Mouse (Mus musculus) stomach, embryonic 14.5 days (tissue): ENCODE results near the gene Wdfy1. TPM values are rescaled to one million over a fixed set of nuclear protein-coding genes. Genes with fewer than 3 reads are reported as not detected.

ENCODE experiments used
- ATAC-seq: fragments of 200-750 bp; cut with Nextera tagmentation; 2 replicates; pipeline ENCODE4 v1.8.0; 2017; ENCODE audit warnings: low read depth, moderate TSS enrichment; ENCODE audit not compliant: insufficient number of reproducible peaks, insufficient read depth, low FRiP score
- H3K27ac ChIP-seq: fragments of 300-500 bp; sonication (generic); 2 replicates; pipeline ENCODE4 v1.5.1; 2014; ENCODE audit warnings: mild to moderate bottlenecking, low read length, moderate library complexity, mixed read lengths
- H3K27me3 ChIP-seq: fragments of 300-500 bp; sonication (generic); 2 replicates; pipeline ENCODE4 v1.6.1; 2014; ENCODE audit warnings: low read length, control low read depth, mixed read lengths; ENCODE audit not compliant: control insufficient read depth, insufficient read depth
- H3K36me3 ChIP-seq: fragments of 300-500 bp; sonication (generic); 2 replicates; pipeline ENCODE4 v1.6.1; 2014; ENCODE audit warnings: mild to moderate bottlenecking, control low read depth, low read length, moderate library complexity, mixed read lengths; ENCODE audit not compliant: control insufficient read depth, insufficient read depth
- H3K4me1 ChIP-seq: fragments of 300-500 bp; sonication (generic); 2 replicates; pipeline ENCODE4 v1.6.1; 2014; ENCODE audit warnings: low read length, control low read depth, mixed read lengths; ENCODE audit not compliant: control insufficient read depth, insufficient read depth
- H3K4me2 ChIP-seq: fragments of 300-500 bp; sonication (generic); replicated peaks from 2 replicates; pipeline ENCODE4 v1.6.1; 2014; ENCODE audit warnings: low read depth, low read length, control low read depth
- H3K4me3 ChIP-seq: fragments of 300-500 bp; sonication (generic); 2 replicates; pipeline ENCODE4 v1.5.1; 2014; ENCODE audit warnings: low read depth, low read length, control low read depth
- H3K9ac ChIP-seq: fragments of 300-500 bp; sonication (generic); replicated peaks from 2 replicates; pipeline ENCODE4 v1.6.1; 2014; ENCODE audit warnings: low read depth, mild to moderate bottlenecking, control low read depth, low read length, moderate library complexity, mixed read lengths
- H3K9me3 ChIP-seq: fragments of 300-500 bp; sonication (generic); 2 replicates; pipeline ENCODE4 v1.6.1; 2016; ENCODE audit warnings: low read depth, low read length, control low read depth; ENCODE audit not compliant: control insufficient read depth
- WGBS: fragments of 180-500 bp; shearing (Covaris S2); extraction: QIAGEN DNeasy Blood & Tissue Kit; methylation state at CpG from one replicate; pipeline ENCODE4 v1.1.7; 2014; 5-methylcytosine and 5-hydroxymethylcytosine counted together
- polyA plus RNA-seq: library from polyadenylated mRNA; unstranded; fragments of >200 nt; fragmentation: Nextera tagmentation; extraction: Ambion mirVana; gene quantifications from 2 replicates; pipeline ENCODE4 v1.2.1, GENCODE M21; 2014

Gene Wdfy1
- polyA plus RNA-seq, 1 experiment from 2014 or later: 40.5 TPM

DNA sequence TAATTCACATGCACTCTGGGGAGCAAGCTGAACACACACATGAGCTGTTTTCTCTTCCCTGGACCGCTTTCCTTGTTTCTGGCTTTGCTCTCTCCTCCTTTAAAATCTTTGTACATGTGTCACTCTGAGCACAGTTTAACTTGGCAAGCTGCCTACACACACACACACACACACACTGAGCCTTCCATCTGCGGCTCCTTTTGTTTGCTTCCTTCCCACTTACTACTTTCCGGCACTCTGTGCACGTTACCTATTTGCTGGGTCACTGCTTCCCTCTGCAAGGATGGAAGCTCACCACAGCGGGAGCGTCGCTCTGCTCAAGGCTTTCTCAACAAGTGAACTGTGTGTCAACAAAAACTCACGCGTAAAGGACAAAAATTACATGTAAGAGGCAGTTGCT, 78.6 kb downstream of the Wdfy1 start:
- WGBS: 44% methylated on average over 9 of the region's 9 CpGs
- H3K9me3 ChIP-seq: no peaks in the 10 kb centered on the region
- ATAC-seq: peak; percentile 82
- H3K4me1 ChIP-seq: no peaks in the 10 kb centered on the region
- H3K27me3 ChIP-seq: no peaks in the 10 kb centered on the region
- H3K36me3 ChIP-seq: no peaks in the 10 kb centered on the region; the same call in 1 of the 2 replicates
- H3K4me3 ChIP-seq: no peak overlapping the region
- H3K4me2 ChIP-seq: no peak overlapping the region
- no peak overlapping the region for H3K9ac ChIP-seq
- H3K27ac ChIP-seq: no peak overlapping the region

- no peaks in the 10 kb centered on the region for H3K9me3 ChIP-seq
- H3K4me1 ChIP-seq: no peaks in the 10 kb centered on the region
- no peaks in the 10 kb centered on the region for H3K27me3 ChIP-seq
- no peaks in the 10 kb centered on the region; the same call in 1 of the 2 replicates for H3K36me3 ChIP-seq
- no peak overlapping the region for H3K4me3 ChIP-seq
- WGBS: 56% methylated on average over 5 of the region's 5 CpGs
- no peak overlapping the region for H3K27ac ChIP-seq
- H3K4me2 ChIP-seq: no peak overlapping the region
- ATAC-seq: 0 out of 2 replicates have a peak, but pooled peaks have one; percentile 38
- H3K9ac ChIP-seq: no peak overlapping the region
These were observed 79.0 kb downstream of the Wdfy1 start for GRCm38 (mm10) chr1:79696933-79697332.

GRCm38 (mm10) chr1:79692482-79692881, 83.5 kb downstream of the Wdfy1 start:
- 83% methylated on average over 3 of the region's 3 CpGs for whole genome bisulfite sequencing
- Histone ChIP-seq H3K27me3 (no peaks in the 10 kb centered on the region), H3K4me1 (no peaks in the 10 kb centered on the region), H3K4me2 (no peak overlapping the region), H3K9ac (no peak overlapping the region), H3K9me3 (no peaks in the 10 kb centered on the region; the same call in 1 of the 2 replicates), H3K36me3 (no peaks in the 10 kb centered on the region), H3K27ac (no peak overlapping the region), H3K4me3 (no peak overlapping the region)
- ATAC-seq: no peak

GRCm38 (mm10) chr1:79687254-79687653, 88.7 kb downstream of the Wdfy1 start:
- 69% methylated on average over 1 of the region's 1 CpGs for WGBS
- Histone ChIP-seq H3K27me3 (no peaks in the 10 kb centered on the region), H3K4me3 (no peak overlapping the region), H3K36me3 (no peaks in the 10 kb centered on the region), H3K4me2 (no peak overlapping the region), H3K9ac (no peak overlapping the region), H3K9me3 (no peaks in the 10 kb centered on the region; the same call in 1 of the 2 replicates), H3K27ac (no peak overlapping the region), H3K4me1 (no peaks in the 10 kb centered on the region)
- no peak for ATAC-seq

GRCm38 (mm10) chr1:79684027-79684426, 91.9 kb downstream of the Wdfy1 start:
- Histone ChIP-seq H3K4me1 (no peaks in the 10 kb centered on the region), H3K9me3 (no peaks in the 10 kb centered on the region; the same call in 1 of the 2 replicates), H3K36me3 (no peaks in the 10 kb centered on the region), H3K4me3 (no peak overlapping the region), H3K9ac (no peak overlapping the region), H3K27ac (no peak overlapping the region), H3K27me3 (no peaks in the 10 kb centered on the region), H3K4me2 (no peak overlapping the region)
- ATAC-seq: no peak

GRCm38 (mm10) chr1:79682936-79683335, 93.0 kb downstream of the Wdfy1 start:
- 14% methylated on average over 5 of the region's 5 CpGs for WGBS
- H3K4me2 ChIP-seq: no peak overlapping the region
- H3K4me1 ChIP-seq: no peaks in the 10 kb centered on the region
- no peak overlapping the region for H3K27ac ChIP-seq
- no peaks in the 10 kb centered on the region; the same call in 1 of the 2 replicates for H3K9me3 ChIP-seq
- no peak overlapping the region for H3K4me3 ChIP-seq
- H3K27me3 ChIP-seq: no peaks in the 10 kb centered on the region
- H3K36me3 ChIP-seq: no peaks in the 10 kb centered on the region
- ATAC-seq: no peak
- no peak overlapping the region for H3K9ac ChIP-seq

- Histone ChIP-seq H3K36me3 (no peaks in the 10 kb centered on the region), H3K27ac (no peak overlapping the region), H3K4me2 (no peak overlapping the region), H3K4me1 (no peaks in the 10 kb centered on the region), H3K27me3 (no peaks in the 10 kb centered on the region), H3K4me3 (no peak overlapping the region), H3K9me3 (no peaks in the 10 kb centered on the region), H3K9ac (no peak overlapping the region)
- ATAC-seq: no peak
- 84% methylated on average over 3 of the region's 3 CpGs for WGBS
These were observed 95.2 kb downstream of the Wdfy1 start for GRCm38 (mm10) chr1:79680777-79681176.

DNA sequence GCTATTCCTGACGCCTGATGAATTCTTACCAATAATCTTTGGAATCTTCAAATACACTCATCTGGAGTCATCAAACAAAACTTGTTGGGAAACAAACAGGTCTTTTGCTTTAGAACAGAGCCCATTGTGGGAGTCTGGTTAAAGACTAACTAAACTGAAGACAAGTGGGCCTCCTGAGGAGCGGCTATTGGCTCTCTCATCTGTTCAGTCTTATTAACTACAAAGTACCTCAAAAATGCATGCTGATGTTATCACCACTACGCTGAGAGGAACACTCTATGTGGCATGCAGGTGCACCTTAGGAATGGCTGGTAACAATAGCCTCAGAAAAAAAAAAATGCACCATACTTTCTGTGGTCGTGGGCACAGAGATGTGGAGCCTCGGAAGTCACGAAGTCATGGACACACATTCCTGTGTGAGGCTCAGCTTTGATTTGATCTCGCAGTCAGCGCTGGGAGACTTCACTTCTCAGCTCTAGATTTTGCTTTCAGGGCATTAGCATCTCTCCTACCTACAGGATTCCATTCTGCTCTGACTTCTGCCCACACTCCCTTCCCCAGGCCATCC, 97.7 kb downstream of the Wdfy1 start:
- no peaks in the 10 kb centered on the region for H3K4me1 ChIP-seq
- H3K9ac ChIP-seq: no peak overlapping the region
- H3K36me3 ChIP-seq: no peaks in the 10 kb centered on the region
- H3K9me3 ChIP-seq: no peaks in the 10 kb centered on the region
- no peak overlapping the region for H3K4me3 ChIP-seq
- H3K4me2 ChIP-seq: no peak overlapping the region
- H3K27me3 ChIP-seq: no peaks in the 10 kb centered on the region
- ATAC-seq: no peak
- 65% methylated on average over 8 of the region's 8 CpGs for WGBS
- no peak overlapping the region for H3K27ac ChIP-seq

GRCm38 (mm10) chr1:79675716-79676115, 100.2 kb downstream of the Wdfy1 start:
- Histone ChIP-seq H3K27me3 (no peaks in the 10 kb centered on the region), H3K36me3 (no peaks in the 10 kb centered on the region), H3K4me1 (no peaks in the 10 kb centered on the region), H3K9ac (no peak overlapping the region), H3K9me3 (no peaks in the 10 kb centered on the region), H3K4me3 (no peak overlapping the region), H3K4me2 (no peak overlapping the region), H3K27ac (no peak overlapping the region)
- ATAC-seq: no peak
- WGBS: 65% methylated on average over 4 of the region's 4 CpGs
